Mouse (Mus musculus): ENCODE results near the gene Ranbp3l. TPM values are rescaled to one million over a fixed set of nuclear protein-coding genes. Genes with fewer than 3 reads are reported as not detected.

Gene Ranbp3l
- total RNA-seq, 2 experiments from 2014 or later = 0.38 to 0.62 TPM

DNA sequence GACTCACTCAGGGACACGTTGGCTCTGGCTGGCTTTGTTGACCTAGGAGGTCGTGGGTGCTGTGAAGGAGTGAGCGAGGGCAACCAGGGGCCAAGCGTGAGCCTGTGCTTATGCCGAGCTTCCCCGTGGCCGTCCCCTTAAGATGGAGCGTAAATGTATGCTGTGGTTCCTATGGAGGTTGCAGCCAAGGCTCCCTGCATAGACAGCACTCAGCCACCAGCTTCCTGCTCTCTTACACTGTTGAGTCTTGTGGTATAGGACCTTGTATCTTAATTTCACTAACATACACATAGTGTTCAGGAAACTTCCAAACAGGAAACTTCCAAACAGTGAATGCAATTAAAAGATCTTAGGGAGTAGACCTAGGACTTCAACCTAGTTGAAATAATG lies 120.9 kb downstream of the Ranbp3l start:
- DNase-seq = no peak
- intact Hi-C loops (cut with DNase I; ENCODE audit: low total_unique reads) = no loop called here

DNA sequence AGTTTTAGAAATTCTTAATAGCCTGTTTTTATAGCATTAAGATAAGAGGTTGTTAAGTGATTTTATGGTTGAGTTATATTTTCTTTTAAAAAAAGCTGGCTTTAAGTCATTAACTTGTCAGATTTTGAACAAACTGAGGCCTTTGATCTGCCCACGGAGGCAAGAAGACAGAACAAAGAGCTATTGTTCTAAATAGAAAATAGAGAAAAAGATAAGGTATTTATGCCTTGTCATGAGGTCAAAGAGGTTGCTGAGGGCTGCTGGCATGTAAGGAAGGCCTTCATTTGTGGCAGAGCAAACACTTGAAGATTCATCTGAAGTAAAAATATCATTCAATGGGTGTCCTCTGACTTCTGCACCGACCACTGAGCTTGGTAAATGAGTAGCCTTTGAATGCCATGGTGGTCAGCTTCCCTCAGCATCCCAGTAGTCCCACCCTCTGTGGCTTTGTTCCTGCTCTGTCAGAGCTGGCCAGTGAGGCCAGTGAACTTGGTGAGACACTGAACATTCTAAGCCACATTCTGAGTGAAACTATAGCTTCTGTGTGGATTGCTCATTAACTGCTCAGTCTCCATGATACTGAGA lies 121.5 kb downstream of the Ranbp3l start:
- intact Hi-C loops (cut with DNase I; ENCODE audit: low total_unique reads) = no loop called here
- no peak for DNase-seq

DNA sequence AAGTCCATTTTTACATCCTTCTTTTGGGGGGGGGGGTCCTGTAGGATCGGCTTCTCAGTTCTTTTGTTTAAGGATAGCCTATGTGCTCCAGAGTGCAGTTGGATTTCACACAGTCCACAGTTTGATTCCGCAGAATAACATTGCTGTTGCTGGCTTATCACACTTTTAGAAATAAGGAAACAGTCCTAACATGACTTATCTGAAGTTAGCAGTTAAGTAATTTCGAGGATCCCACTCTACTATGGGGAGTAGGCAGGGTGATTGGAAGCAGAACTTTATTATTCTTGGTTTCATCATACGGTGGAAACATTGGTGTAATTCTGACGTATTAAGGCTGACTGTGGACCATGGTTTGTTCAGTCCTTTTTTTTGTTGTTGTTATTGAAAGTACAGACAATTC lies 122.9 kb downstream of the Ranbp3l start:
- no peak for DNase-seq
- intact Hi-C loops (cut with DNase I; ENCODE audit: low total_unique reads) = no loop called here

DNA sequence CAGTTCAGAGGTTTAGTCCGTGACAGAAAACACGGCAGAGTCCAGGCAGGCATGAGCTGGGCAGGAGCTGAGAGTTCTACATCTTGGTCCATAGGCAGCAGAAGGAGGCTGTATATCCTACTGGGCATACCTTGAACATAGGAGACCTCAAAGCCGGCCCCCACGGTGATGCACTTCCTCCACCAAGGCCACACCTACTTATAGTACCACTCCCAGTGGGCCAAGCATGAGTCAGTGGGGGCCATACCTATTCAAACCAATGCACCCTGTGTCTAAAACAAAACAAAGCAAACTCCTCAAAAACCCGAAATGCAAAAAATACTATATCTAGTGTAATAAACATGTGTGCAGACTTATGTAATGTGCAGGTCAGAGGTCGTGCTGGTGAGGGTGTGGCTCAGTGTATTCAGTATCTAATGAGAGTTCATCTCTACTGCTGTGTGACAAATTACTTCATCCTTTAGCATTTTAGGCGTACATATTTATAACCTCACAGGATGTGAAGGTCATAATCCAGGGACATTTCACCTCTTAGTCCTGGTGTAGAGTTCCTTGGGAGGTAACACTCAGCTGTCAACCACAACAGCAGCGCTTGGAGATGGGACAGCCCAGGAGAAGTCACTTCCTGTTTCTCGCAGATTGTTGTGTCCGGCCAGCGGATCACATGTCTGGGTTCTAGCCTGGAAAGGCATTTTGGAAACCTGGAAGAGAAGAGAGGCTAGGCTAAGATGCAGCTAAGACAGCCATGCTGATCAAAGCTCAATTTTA lies 126.0 kb downstream of the Ranbp3l start:
- intact Hi-C loops (cut with DNase I; ENCODE audit: low total_unique reads) = no loop called here
- DNase-seq = no peak

DNA sequence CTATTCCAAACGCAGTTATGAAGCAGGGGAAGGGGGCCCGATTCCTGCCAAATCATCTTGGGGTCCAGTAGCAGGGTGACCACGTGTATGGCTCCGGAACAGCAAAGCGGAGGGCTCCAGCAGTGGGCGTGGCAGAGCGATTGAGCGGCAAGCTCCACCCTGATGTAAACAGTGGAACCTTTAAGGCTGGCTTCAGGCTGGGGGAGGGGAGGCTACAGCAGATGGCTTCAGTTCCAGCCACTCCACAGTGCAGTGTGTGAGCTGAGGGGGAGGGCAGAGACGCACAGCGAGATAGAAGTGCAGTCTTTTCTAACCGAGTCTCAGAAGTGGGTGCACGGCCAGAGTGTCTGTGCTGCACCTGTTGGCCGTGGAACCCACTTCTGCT lies 126.6 kb downstream of the Ranbp3l start:
- intact Hi-C loops (cut with DNase I; ENCODE audit: low total_unique reads) = no loop called here
- DNase-seq = peak; percentile 12

DNA sequence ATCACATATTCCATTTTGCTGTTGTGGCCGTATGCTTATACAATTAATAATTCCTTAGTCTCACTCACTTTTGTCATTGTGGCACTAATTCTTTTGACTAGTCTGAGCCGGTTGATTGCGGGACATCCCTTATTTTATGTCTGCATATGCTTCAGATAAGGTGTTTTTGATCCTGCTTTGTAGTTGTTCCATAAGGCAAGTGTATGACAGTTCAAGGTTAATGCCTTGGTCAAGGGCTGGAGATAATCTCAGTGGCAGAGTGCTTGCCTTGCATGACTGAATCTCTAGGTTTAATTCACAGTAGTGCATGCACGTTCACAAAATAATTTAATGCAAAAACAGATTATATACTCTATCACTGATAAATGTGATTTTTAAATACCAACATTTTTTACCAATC lies 129.1 kb downstream of the Ranbp3l start:
- intact Hi-C loops (cut with DNase I; ENCODE audit: low total_unique reads) = no loop called here
- DNase-seq = no peak

DNA sequence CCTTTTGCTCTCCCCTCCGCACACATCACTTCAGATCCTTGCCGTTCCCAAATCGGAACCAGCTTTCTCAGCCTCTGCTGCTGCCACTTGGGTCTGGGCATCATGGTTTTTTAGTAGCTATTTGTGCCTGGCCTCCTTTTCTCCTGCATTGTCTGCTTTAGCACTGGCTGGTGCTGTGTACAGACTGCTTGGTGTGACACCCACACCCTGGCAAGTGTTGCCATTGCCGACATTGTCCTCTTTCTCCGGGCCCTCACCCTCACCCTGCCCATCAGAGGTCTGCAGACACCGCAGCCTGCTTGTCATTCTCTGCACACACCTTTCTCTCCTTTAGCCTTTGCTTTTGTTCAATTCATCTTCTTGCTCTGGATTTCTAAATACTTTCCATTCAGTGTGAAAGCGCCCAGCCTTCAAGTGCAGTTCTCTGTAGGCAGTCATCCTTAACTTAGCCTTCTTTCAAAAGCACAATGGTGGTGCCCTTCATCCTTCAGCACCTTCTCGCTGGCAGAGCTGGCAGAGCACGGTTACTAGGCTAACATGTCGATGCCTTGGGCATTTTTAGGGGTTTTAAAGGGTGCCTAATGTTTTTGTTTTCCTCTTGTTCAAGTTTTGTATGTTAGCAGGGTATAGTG lies 132.8 kb downstream of the Ranbp3l start:
- intact Hi-C loops (cut with DNase I; ENCODE audit: low total_unique reads) = no loop called here
- no peak for DNase-seq

DNA sequence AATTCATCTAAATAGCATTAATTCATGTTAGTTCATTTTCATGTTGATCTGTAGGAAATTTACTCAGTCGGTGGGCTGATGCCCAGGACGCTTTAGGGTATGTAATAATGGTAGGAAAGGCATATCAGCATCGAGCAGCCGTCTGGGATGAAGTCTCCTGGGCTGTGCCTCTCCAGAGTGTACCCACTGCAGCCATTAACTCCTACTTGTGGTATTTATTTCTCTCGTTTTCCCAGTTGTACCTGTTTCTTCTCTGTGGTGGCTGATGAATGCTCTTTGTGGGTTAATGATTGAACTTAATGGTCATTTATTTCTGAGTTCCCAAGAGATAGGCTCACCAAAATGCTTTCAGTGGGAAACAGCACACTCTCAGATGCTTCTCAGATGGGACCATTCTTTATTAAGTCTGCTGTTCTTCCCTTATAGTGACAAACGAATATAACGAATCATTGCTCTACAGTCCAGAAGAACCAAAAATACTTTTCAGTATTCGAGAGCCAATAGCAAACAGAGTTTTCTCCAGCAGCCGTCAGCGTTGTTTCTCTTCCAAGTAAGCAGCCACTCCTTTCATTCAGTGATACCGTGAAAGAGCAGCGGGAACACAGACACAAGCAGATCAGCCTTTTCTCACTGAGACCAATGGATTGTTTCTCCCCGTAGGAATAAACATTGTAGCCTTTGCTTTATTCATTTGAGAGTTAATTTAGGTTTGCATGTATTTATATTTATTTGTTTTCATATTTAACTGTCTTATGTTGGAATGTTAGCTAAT lies 138.7 kb downstream of the Ranbp3l start:
- intact Hi-C loops (cut with DNase I; ENCODE audit: low total_unique reads) = no loop called here
- no peak for DNase-seq

DNA sequence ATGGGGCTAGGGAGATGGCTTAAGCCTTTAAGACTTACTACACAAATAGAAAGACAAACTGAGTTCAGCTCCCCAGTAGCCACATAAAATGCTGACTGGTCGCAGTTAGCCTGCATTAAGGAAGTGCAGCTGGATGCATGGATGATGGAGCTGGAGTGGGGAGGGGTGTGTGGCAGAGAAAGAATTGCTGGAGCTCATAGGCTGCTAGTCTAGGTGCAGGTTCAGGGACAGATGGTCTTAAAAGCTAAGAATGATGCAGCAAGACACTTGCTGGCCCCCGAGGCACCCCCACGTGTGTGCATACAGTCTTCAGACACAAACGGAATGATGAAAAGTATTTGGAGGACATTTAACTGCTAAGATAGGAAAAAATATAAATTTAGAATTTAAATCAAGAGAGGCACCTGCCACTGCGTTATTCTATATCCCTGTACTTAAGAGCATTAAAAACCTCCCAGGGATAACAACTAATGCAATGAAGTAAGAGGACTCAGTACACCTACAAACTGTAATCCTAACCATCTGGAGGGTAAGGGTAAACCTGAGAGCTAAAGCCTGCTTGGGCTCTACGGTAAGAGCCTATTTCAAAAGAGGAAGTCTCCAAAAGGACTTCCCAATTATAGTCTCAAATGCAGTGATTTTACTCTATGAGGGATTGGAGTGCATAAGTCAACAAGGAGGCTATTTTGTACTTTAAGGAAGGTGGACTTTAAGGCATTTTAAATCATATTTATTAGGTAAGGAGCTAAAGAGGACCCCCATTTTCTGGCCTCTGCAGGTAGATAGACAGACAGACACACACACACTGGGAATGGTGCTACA lies 143.0 kb downstream of the Ranbp3l start:
- no peak for DNase-seq
- intact Hi-C loops (cut with DNase I; ENCODE audit: low total_unique reads) = no loop called here

DNA sequence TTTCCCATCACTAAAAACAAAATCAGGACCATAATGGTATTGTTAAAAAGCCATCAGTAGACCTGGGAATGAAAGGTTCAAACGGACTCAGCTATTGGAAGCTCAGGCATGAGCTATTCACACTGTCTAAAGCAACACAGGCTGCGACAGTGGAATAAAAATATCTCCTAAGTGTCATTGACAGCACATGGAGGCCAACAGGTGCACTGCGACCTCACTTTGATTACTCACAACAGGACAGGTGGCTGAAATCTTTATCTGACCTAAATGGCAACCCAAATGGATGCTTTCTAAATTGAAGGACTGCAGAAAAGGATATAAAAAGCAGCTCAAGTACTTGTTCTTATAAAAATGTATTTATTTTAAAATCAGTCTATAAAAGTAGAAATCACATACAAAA lies 143.9 kb downstream of the Ranbp3l start:
- intact Hi-C loops (cut with DNase I; ENCODE audit: low total_unique reads) = no loop called here
- DNase-seq = no peak

DNA sequence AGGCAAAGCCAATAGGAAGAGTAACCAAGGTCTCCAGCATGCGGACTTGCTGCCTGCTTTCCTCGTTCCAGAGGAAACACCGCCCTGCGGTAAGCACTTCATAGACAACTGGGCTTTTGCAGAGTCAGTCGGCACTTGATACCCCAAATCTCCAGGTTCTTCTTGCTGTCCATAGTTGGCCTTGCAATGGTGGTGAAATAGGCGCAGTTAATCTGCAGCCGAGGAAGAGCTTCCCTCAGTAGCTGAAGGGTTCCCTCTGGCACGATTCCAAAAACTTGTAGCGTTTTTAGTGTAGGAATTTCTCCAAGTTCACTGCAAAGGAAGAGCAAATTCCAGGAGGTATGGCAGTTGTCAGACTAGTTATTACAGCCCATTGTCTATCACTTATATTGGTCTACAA lies 145.8 kb downstream of the Ranbp3l start:
- intact Hi-C loops (cut with DNase I; ENCODE audit: low total_unique reads) = no loop called here
- no peak for DNase-seq

DNA sequence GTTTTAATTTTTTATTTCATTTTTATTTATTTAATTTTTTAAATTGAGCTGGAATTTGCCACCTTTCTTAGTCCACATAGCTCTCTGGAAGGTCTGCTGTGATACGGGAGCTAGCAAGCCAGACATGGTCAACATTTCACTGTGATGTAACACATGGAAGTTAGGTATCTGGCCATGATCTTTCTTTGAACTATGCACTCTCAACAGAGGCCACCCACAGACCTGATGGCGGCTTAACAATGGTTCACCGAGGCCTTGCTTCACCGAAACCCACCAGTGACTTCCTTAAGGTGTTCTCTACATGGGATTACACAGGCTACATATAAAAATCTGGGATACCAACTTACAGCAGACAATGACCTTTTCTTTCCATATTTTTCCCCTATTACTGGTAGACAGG lies 146.4 kb downstream of the Ranbp3l start:
- no peak for DNase-seq
- intact Hi-C loops (cut with DNase I; ENCODE audit: low total_unique reads) = no loop called here

DNA sequence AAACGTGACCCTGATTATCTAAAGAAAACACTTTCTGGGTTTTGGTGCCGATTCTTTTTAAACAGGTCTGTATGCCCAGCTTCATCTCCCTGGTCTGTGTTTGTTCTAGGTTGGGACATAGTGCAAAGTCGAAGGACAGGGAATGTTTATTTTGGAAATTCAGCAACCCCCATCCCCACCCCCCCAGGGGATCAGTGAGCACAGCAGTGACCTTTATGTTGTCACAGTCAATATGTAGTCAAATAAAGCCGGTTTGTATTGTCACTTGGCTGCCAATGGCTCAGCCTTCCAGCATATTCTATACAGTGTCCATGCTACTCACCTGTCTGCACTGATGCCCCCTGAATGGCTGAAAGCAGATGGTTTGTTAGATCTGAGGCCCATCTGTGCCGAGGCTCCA lies 146.8 kb downstream of the Ranbp3l start:
- intact Hi-C loops (cut with DNase I; ENCODE audit: low total_unique reads) = no loop called here
- DNase-seq = no peak

Other genes with a start within 250 kb of the Ranbp3l start
- 10 to 100 TPM; 21.1 to 25.0 TPM for gene Nadk2, start 103.3 kb downstream of the Ranbp3l start, total RNA-seq (2021)
- gene Lmbrd2, start 172.6 kb downstream of the Ranbp3l start, total RNA-seq (2021) = 10 to 100 TPM; 12.7 to 14.6 TPM
- gene Skp2, start 187.5 kb downstream of the Ranbp3l start, total RNA-seq (2021) = 1 to 10 TPM; 2.0 to 2.6 TPM